Mouse (Mus musculus) hindbrain, embryonic 10.5 days (tissue): ENCODE measurements at regions not wholly inside any gene's neighbourhood (a gene's known extent, or its start where the extent isn't known, plus 50 kb on each side); places are given as distances from the start of the nearest gene placed in this dataset.

Experiments
- DNase-seq: peaks from one replicate; pipeline ENCODE4 v3.0.0-alpha.2; 2017; ENCODE audit warnings: low spot score
- H3K27ac ChIP-seq: fragments of 300-500 bp; sonication (generic); 2 replicates; pipeline ENCODE4 v1.5.1; 2016; ENCODE audit warnings: mild to moderate bottlenecking, moderate library complexity
- H3K27me3 ChIP-seq: fragments of 300-500 bp; sonication (generic); 2 replicates; pipeline ENCODE4 v1.6.1; 2016; ENCODE audit warnings: mild to moderate bottlenecking; ENCODE audit not compliant: poor library complexity, insufficient read depth, severe bottlenecking
- H3K36me3 ChIP-seq: fragments of 300-500 bp; sonication (generic); 2 replicates; pipeline ENCODE4 v1.6.1; 2016; ENCODE audit warnings: mild to moderate bottlenecking, moderate library complexity
- H3K4me1 ChIP-seq: fragments of 300-500 bp; sonication (generic); replicated peaks from 2 replicates; pipeline ENCODE4 v1.6.1; 2016; ENCODE audit warnings: mild to moderate bottlenecking
- H3K4me3 ChIP-seq: fragments of 300-500 bp; sonication (generic); 2 replicates; pipeline ENCODE4 v1.5.1; 2016; ENCODE audit warnings: mild to moderate bottlenecking, moderate library complexity
- H3K9me3 ChIP-seq: fragments of 300-500 bp; sonication (generic); 2 replicates; pipeline ENCODE4 v1.6.1; 2016; ENCODE audit warnings: mild to moderate bottlenecking, moderate library complexity
- WGBS: fragments of 180-500 bp; shearing (Covaris S2); methylation state at CpG from one replicate; pipeline ENCODE4 v1.1.7; 2016; 5-methylcytosine and 5-hydroxymethylcytosine counted together

DNA sequence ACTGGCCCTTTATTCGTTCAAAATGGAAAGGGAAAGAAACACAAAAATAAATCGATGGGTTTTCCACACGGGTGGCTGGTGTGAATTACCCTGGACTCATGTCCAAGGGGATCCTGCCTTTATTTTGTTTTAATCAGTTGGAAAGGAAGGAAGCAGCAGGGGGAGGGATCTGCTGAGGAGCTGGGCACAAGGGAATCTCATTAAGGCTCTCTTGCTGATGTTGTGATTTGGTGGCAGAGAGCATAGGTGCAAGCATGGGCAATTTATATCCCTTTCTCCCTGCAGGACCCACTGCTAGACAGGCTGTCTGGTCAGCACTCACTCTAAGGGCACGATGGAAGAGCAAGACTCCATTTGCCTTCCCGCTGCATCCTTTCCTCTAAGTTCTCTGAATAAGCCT lies 469.2 kb downstream of the Epha7 start:
- 49% methylated on average over 5 of the region's 5 CpGs for WGBS
- Histone ChIP-seq H3K4me3 (no peak overlapping the region), H3K27me3 (no peaks in the 10 kb centered on the region), H3K4me1 (peaks cover 5% of the 10 kb centered on the region; the same call in 1 of the 2 replicates), H3K9me3 (no peaks in the 10 kb centered on the region), H3K27ac (no peak overlapping the region), H3K36me3 (no peaks in the 10 kb centered on the region)
- no peak for DNase-seq

DNA sequence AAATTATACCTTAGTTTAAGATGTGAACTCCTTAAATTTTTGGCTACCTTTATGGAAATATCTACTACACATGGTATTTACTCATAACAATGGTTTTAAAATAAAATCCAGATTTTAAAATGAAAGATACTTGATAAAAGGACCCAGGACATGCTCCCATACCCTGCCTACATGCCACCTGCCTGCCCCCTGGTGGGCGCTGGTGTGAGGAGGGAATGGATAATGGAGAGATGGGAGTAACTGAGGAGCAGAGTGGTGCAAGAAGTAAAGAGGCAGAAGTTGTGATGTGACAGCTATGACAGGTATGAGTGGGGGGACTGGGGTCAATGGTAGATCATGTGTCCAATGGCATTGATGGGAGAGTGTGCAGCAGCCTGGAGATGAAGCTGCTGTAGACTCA lies 488.4 kb downstream of the Epha7 start:
- Histone ChIP-seq H3K4me3 (no peak overlapping the region), H3K27me3 (no peaks in the 10 kb centered on the region), H3K27ac (no peak overlapping the region), H3K9me3 (no peaks in the 10 kb centered on the region), H3K4me1 (no peaks in the 10 kb centered on the region), H3K36me3 (no peaks in the 10 kb centered on the region)
- 38% methylated on average over 1 of the region's 1 CpGs for WGBS
- DNase-seq = peak; percentile 25

DNA sequence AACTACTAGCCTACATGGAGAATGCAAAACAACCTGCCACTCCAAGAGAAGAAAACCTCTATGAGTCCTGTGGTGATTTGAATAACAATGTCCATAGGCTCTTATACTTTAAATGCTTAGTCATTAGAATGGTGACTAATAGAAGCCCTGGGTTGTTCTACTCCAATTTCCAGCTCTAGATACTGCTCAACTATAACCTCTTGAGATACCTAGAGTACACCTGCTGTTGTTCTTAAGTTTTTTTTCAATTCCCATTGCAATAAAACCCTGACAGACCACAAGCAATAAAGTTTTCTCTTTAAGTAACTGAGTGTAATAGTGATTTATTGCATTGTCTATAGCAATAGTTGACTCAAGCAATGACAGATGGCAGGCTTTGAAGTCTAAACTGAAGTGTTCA lies 491.0 kb downstream of the Epha7 start:
- Histone ChIP-seq H3K36me3 (no peaks in the 10 kb centered on the region), H3K4me3 (no peak overlapping the region), H3K4me1 (no peaks in the 10 kb centered on the region), H3K9me3 (no peaks in the 10 kb centered on the region), H3K27ac (no peak overlapping the region), H3K27me3 (no peaks in the 10 kb centered on the region)
- no peak for DNase-seq

DNA sequence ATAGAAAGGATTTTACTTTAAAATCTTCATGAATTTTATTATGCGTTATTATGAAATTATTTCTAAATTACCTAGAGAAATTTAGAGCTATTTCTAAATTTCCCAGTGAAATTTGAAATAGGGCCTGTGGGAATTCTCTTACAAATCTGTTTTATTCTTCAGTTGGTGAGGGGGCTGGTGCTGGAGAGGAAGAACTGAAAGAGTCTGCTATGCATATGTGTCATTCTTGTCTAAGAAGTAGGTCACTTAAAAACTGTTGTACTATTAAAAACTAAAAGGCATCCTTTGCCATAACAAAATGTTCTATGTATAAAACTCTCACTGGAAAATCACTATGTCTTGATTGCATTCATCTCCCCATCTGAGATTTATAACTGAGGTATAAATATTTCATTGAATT lies 494.3 kb downstream of the Epha7 start:
- WGBS = 94% methylated on average over 1 of the region's 1 CpGs
- Histone ChIP-seq H3K4me1 (no peaks in the 10 kb centered on the region), H3K36me3 (no peaks in the 10 kb centered on the region), H3K27me3 (no peaks in the 10 kb centered on the region), H3K9me3 (no peaks in the 10 kb centered on the region), H3K27ac (no peak overlapping the region), H3K4me3 (no peak overlapping the region)
- DNase-seq = no peak

DNA sequence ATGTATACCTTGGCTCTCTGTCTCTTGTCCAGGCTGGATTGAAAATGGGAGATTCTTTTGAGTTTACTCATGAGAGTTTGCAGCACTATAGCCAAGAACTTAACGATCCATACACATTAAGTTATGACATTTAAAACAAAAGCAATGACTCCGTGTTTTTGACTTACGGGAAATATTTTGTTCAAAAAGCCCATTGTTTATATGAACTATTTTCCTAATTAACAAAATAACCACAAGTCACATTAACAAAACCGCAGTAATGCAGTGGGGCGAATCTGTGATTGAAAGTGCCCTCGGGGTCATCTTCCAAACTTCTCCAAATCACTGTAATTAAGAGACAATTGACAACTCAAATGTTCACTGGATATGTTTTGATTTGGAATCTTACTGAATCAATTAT lies 511.0 kb downstream of the Epha7 start:
- Histone ChIP-seq H3K27me3 (no peaks in the 10 kb centered on the region), H3K36me3 (no peaks in the 10 kb centered on the region), H3K4me3 (no peak overlapping the region), H3K4me1 (no peaks in the 10 kb centered on the region), H3K9me3 (no peaks in the 10 kb centered on the region), H3K27ac (no peak overlapping the region)
- DNase-seq = no peak
- 91% methylated on average over 6 of the region's 6 CpGs for WGBS

DNA sequence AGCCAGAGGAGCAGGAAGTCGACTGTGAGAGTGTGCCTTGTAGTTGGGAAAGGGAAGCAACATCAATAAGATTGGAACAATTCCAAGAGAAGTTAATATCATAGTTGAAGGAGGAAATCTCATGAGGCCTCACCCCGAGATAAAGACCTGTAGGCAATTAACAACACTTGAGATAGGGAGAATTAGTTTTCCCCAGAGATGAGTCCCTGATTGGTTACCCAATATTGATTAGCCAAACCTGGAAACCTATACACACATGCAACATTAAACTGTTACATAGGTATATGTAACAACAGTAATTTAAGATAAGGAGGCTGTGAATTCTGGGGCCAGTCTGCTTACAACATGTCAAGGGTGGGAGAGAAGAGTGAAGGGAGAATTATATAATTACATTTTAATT lies 516.2 kb downstream of the Epha7 start:
- no peaks in the 10 kb centered on the region for H3K27me3 ChIP-seq
- H3K4me1 ChIP-seq = no peaks in the 10 kb centered on the region
- no peaks in the 10 kb centered on the region for H3K9me3 ChIP-seq
- no peak for DNase-seq
- H3K27ac ChIP-seq = no peak overlapping the region
- WGBS = 74% methylated on average over 2 of the region's 2 CpGs
- no peaks in the 10 kb centered on the region for H3K36me3 ChIP-seq
- no peak overlapping the region for H3K4me3 ChIP-seq

DNA sequence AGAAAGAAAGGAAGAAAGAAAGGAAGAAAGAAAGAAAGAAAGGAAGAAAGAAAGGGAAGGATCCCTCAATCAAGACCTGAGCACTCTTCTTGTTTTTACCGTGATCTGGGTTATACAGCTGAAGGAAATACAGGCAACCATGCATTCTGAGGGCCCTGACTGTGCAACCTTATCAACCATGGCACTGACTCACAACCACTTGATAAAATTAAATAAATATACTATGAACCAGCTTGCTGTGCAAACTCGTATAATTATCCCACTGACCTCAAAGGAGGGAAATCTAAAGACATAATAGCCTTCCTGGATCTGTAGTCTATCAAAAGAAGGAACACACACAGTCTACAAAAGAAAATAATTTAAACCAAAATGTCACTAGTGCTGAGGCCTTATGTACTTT lies 518.8 kb downstream of the Epha7 start:
- H3K9me3 ChIP-seq = no peaks in the 10 kb centered on the region
- no peak for DNase-seq
- no peak overlapping the region for H3K27ac ChIP-seq
- H3K27me3 ChIP-seq = no peaks in the 10 kb centered on the region
- H3K4me1 ChIP-seq = no peaks in the 10 kb centered on the region
- no peak overlapping the region for H3K4me3 ChIP-seq
- WGBS = 84% methylated on average over 2 of the region's 2 CpGs
- H3K36me3 ChIP-seq = no peaks in the 10 kb centered on the region

DNA sequence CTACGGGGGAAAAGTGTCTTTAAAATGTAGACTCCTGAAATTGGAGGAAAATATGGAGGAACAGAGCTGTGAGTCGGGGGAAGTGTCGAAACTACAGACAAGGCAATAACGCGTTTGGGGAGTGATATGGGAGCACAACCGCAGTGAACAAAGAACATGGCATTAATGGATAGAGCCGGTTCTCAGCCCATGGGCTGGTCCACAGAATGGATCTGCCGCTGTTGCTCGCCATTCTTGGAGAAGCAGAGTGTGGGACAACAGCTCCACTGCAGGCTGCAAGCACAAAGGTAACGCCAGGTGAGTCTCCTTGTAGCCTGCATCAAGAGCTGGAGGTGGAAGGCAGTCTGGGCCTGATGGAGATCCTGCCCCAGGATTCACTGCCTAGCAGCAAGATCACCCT lies 524.3 kb downstream of the Epha7 start:
- no peaks in the 10 kb centered on the region for H3K9me3 ChIP-seq
- H3K27me3 ChIP-seq = no peaks in the 10 kb centered on the region
- no peak overlapping the region for H3K27ac ChIP-seq
- no peaks in the 10 kb centered on the region for H3K4me1 ChIP-seq
- no peak for DNase-seq
- no peak overlapping the region for H3K4me3 ChIP-seq
- H3K36me3 ChIP-seq = no peaks in the 10 kb centered on the region
- WGBS = 89% methylated on average over 10 of the region's 10 CpGs

DNA sequence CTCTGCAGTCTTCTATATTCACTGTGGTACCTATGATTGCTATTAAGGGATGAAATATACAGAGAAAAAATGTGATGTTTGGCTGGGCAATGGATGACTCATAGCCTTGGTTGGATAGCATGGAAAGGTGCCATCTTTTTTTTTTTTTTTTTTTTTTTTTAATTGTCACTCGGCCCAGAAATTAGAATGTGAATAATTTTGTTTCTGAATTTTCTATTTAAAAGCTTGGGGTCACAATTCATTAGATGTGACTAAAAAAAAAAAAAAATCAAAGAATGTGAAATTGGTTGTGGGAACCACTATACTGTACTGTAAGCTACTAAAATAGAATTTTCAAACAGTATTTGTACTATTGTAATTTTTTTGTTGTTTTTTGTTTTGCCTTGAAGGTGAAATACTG lies 549.3 kb downstream of the Epha7 start:
- no peaks in the 10 kb centered on the region for H3K4me1 ChIP-seq
- H3K4me3 ChIP-seq = no peak overlapping the region
- H3K27ac ChIP-seq = no peak overlapping the region
- no peak for DNase-seq
- WGBS = 86% methylated on average over 1 of the region's 1 CpGs
- no peaks in the 10 kb centered on the region for H3K27me3 ChIP-seq
- H3K9me3 ChIP-seq = no peaks in the 10 kb centered on the region
- H3K36me3 ChIP-seq = no peaks in the 10 kb centered on the region

DNA sequence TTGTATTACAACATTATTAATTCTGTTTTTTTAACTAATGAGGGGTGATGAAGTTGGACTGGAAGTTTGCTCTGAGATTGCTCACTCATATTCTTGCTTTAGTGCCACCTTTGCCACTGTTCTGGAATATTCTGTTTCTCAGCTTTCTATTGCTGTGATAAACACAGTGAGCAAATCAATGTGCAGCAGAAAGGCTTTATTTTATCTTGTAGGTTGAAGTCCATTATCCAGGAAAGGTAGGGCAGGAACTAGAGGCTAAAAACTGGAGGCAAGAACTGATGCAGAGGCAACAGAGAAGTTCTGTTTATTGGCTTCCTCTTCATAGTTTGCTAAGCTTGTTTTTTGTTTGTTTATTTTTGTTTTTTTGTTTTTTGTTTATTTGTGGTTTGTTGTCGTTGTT lies 576.4 kb downstream of the Epha7 start:
- Histone ChIP-seq H3K36me3 (no peaks in the 10 kb centered on the region), H3K9me3 (no peaks in the 10 kb centered on the region), H3K4me1 (no peaks in the 10 kb centered on the region), H3K27me3 (no peaks in the 10 kb centered on the region), H3K27ac (no peak overlapping the region), H3K4me3 (no peak overlapping the region)
- no peak for DNase-seq
- WGBS = 85% methylated on average over 1 of the region's 1 CpGs

DNA sequence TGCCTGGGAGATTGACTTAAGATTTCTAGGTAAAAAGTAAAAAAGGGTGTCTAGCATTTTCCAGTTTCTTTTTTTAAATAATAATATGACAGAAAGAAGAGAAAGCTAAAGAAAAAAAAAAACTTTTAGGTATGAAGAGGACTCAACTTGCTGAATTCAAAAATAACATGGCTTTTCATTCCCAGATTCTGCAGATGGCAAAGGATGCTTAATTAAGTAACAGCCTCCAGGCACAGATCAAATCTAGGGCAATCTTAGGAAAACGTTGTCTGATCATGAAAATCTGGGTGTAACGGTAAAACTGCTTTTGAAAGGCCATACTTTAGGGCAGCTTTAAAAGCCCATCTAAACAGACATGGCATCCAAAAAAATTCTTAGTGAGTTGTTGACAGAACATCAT lies 577.4 kb downstream of the Epha7 start:
- no peaks in the 10 kb centered on the region for H3K27me3 ChIP-seq
- H3K27ac ChIP-seq = no peak overlapping the region
- no peaks in the 10 kb centered on the region for H3K4me1 ChIP-seq
- H3K36me3 ChIP-seq = no peaks in the 10 kb centered on the region
- WGBS = 74% methylated on average over 2 of the region's 2 CpGs
- no peaks in the 10 kb centered on the region for H3K9me3 ChIP-seq
- DNase-seq = no peak
- no peak overlapping the region for H3K4me3 ChIP-seq

DNA sequence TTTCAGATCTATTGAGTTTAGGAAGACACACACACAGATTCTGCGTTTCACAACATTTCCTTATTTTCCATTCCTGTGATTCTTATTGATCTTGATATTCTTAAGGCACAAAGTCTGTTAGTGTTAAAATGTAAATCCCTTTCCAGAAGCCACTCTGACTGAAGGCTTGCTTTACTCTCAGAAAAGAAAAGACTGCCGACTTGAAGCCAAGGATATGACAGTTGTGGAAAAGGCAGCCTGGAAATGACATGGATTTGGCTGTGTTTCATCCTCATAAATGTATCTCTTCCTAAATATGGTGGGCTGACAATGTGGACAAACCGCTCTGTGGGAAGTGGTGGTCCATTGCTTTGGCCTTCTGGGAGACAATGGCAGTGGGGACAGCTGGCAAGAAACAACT lies 589.2 kb downstream of the Epha7 start:
- Histone ChIP-seq H3K27me3 (no peaks in the 10 kb centered on the region), H3K4me3 (no peak overlapping the region), H3K27ac (no peak overlapping the region), H3K9me3 (no peaks in the 10 kb centered on the region), H3K36me3 (no peaks in the 10 kb centered on the region), H3K4me1 (no peaks in the 10 kb centered on the region)
- no peak for DNase-seq
- 93% methylated on average over 3 of the region's 3 CpGs for WGBS

DNA sequence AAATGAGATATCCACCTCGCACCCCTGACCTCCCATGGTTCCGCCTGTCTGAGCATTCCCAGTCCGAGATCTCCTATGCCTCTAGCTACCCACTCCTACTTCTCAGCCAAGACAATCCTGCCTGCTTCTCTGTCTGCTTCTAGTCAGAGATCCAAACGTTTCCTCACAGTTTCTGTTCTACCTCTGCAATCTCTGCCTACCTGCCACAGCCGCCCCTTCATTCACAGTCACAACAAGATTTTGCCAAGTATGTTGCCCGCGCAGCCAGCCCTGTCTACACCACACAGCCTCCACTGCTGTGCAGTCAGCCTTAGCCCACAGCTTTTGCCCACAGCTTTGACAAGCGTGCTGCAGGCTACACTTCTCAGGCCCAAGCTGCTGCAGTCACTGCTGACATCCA lies 601.7 kb downstream of the Epha7 start:
- Histone ChIP-seq H3K9me3 (no peaks in the 10 kb centered on the region), H3K4me3 (no peak overlapping the region), H3K4me1 (no peaks in the 10 kb centered on the region), H3K36me3 (no peaks in the 10 kb centered on the region), H3K27me3 (no peaks in the 10 kb centered on the region), H3K27ac (no peak overlapping the region)
- 92% methylated on average over 8 of the region's 8 CpGs for WGBS
- DNase-seq = no peak

DNA sequence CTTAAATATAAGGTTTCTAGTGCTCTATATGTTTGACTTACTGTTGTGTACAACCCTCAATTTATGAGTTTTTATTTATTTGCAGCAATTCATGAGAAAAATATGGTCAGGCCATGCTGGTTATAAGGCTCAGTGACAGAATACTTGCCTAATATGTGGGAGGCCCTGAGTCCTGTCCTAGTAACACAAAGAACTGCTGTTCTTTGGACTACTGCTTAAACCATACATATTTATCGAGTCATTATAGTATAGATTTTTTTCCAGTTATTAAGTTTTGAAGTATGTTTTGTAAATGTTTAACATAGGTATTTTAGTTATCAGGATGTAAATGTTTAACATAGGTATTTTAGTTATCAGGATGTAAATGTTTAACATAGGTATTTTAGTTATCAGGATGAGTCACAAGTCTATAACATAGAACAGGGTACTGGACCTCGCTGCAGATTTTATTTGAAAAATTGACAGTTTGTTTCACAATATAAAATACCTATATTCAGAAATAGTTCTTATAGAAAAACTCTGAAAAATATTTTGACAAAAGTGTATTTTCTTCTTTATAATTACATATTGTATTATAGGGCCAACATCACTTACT lies 607.4 kb downstream of the Epha7 start:
- no peak overlapping the region for H3K27ac ChIP-seq
- H3K4me3 ChIP-seq = no peak overlapping the region
- no peaks in the 10 kb centered on the region for H3K36me3 ChIP-seq
- H3K9me3 ChIP-seq = no peaks in the 10 kb centered on the region
- 88% methylated on average over 2 of the region's 2 CpGs for WGBS
- H3K27me3 ChIP-seq = no peaks in the 10 kb centered on the region
- H3K4me1 ChIP-seq = no peaks in the 10 kb centered on the region
- DNase-seq = no peak
